Mouse (Mus musculus): ENCODE measurements around the gene Sorcs3. TPM values are rescaled to one million over a fixed set of nuclear protein-coding genes. Genes with fewer than 3 reads are reported as not detected.

Gene Sorcs3
- polyA plus RNA-seq, 1 experiment: 0.01 TPM

DNA sequence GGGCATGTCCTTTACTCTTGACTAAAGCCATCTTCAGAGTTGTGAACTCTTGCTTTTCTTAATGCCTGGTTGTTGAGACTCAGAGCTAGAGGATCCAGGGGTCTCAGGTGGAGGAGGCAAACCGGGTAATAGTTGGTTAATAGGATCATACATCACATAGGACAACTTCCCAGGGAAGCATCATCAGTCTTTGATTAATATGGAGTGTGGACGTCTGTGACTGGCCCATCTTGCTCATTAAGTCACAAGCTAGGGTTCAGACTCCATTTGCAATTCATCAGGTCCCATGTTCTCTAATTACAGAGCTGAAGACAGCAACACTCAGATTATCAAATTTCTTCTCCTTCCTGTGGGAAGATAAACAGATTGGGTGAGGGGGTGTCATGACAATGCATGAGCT lies 353.6 kb downstream of the Sorcs3 start:
- Histone ChIP-seq H3ac (ENCODE audit: control insufficient read depth, insufficient read length, low read depth) (no peak overlapping the region), H3K79me3 (ENCODE audit: low read depth) (no peaks in the 10 kb centered on the region), H3K79me2 (ENCODE audit: control insufficient read depth, insufficient read depth) (no peaks in the 10 kb centered on the region), H3K4me3 (ENCODE audit: insufficient read depth, poor library complexity, severe bottlenecking) (no peak overlapping the region), H3K27me3 (ENCODE audit: control insufficient read depth, insufficient read depth, insufficient read length) (no peaks in the 10 kb centered on the region), H3K36me3 (ENCODE audit: control insufficient read depth, insufficient read depth) (no peaks in the 10 kb centered on the region)
- TF ChIP-seq USF1 (IDR thresholded peaks at IDR 0.05; ENCODE audit: low read depth) (no peak), MYOD1 (IDR thresholded peaks at IDR 0.05; ENCODE audit: control insufficient read depth, insufficient read length, low read depth) (no peak), CEBPB (IDR thresholded peaks at IDR 0.05; ENCODE audit: low read depth) (no peak), FOSL1 (IDR thresholded peaks at IDR 0.05; ENCODE audit: insufficient read depth, low read length, poor library complexity, severe bottlenecking) (no peak), CTCF (IDR thresholded peaks at IDR 0.05; ENCODE audit: control insufficient read depth, insufficient read depth, insufficient read length) (no peak)

DNA sequence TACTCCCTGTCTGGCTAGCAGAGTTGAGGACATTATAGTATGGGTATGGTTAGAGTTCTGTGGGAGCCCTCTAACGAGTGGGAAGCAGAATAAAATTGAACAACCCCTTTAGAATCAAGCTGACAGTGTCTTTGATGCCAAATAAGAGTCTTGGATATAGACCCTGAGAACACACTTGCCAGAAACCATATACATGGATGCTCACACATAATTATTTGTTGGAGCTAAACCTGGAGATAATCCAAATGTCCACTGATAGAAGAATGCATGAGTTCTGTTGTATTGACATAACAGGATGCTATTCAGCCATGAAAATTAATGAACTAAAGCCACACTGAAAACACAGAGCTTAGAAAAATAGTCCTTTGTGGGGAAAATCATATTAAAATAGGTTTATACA lies 369.9 kb downstream of the Sorcs3 start:
- no peak for TF ChIP-seq MAX (IDR thresholded peaks at IDR 0.05)
- no peak for TF ChIP-seq USF1 (IDR thresholded peaks at IDR 0.05; ENCODE audit: low read depth)
- TF ChIP-seq MYOD1 (IDR thresholded peaks at IDR 0.05; ENCODE audit: control insufficient read depth, insufficient read length, low read depth): no peak
- TF ChIP-seq FOSL1 (IDR thresholded peaks at IDR 0.05; ENCODE audit: insufficient read depth, low read length, poor library complexity, severe bottlenecking): no peak
- no peak for TF ChIP-seq CTCF (IDR thresholded peaks at IDR 0.05; ENCODE audit: control insufficient read depth, insufficient read depth, insufficient read length)
- TF ChIP-seq CEBPB (IDR thresholded peaks at IDR 0.05; ENCODE audit: low read depth): no peak
- TF ChIP-seq MYOG (IDR thresholded peaks at IDR 0.05; ENCODE audit: control insufficient read depth, extremely low read depth, insufficient read length): no peak
- Histone ChIP-seq H3K79me3 (ENCODE audit: low read depth) (no peaks in the 10 kb centered on the region), H3K79me2 (ENCODE audit: control insufficient read depth, insufficient read depth) (no peaks in the 10 kb centered on the region), H3K36me3 (ENCODE audit: control insufficient read depth, insufficient read depth) (no peaks in the 10 kb centered on the region), H3K27me3 (ENCODE audit: control insufficient read depth, insufficient read depth, insufficient read length) (no peaks in the 10 kb centered on the region), H3K4me3 (ENCODE audit: insufficient read depth, poor library complexity, severe bottlenecking) (no peak overlapping the region), H3ac (ENCODE audit: control insufficient read depth, insufficient read length, low read depth) (no peak overlapping the region)

DNA sequence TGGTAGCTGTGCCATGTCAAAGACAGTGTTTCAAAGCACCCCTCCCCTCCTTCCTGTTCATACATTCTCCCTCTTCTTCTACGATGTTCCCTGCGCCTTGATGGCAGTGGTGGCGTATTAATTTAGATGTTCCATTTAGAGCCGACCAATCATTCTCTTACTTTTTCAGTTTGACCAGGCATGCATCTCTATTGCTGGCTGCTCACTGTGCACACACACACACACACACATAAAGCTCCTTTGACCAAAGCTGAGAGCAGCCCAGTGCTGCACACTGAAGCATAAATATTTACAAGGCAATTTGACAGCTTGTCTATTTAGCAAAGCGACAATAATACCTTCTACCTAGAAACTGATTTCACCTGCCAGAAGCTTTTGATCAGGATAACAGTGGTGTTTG lies 371.3 kb downstream of the Sorcs3 start:
- no peak overlapping the region for H3K4me3 ChIP-seq (ENCODE audit: insufficient read depth, poor library complexity, severe bottlenecking)
- no peaks in the 10 kb centered on the region for H3K79me2 ChIP-seq (ENCODE audit: control insufficient read depth, insufficient read depth)
- H3ac ChIP-seq (ENCODE audit: control insufficient read depth, insufficient read length, low read depth): no peak overlapping the region
- no peaks in the 10 kb centered on the region for H3K27me3 ChIP-seq (ENCODE audit: control insufficient read depth, insufficient read depth, insufficient read length)
- H3K79me3 ChIP-seq (ENCODE audit: low read depth): no peaks in the 10 kb centered on the region
- no peaks in the 10 kb centered on the region for H3K36me3 ChIP-seq (ENCODE audit: control insufficient read depth, insufficient read depth)
- TF ChIP-seq MYOG (IDR thresholded peaks at IDR 0.05; ENCODE audit: control insufficient read depth, extremely low read depth, insufficient read length) (no peak), MYOD1 (IDR thresholded peaks at IDR 0.05; ENCODE audit: control insufficient read depth, insufficient read length, low read depth) (no peak), FOSL1 (IDR thresholded peaks at IDR 0.05; ENCODE audit: insufficient read depth, low read length, poor library complexity, severe bottlenecking) (no peak), CEBPB (IDR thresholded peaks at IDR 0.05; ENCODE audit: low read depth) (no peak), USF1 (IDR thresholded peaks at IDR 0.05; ENCODE audit: low read depth) (no peak)

DNA sequence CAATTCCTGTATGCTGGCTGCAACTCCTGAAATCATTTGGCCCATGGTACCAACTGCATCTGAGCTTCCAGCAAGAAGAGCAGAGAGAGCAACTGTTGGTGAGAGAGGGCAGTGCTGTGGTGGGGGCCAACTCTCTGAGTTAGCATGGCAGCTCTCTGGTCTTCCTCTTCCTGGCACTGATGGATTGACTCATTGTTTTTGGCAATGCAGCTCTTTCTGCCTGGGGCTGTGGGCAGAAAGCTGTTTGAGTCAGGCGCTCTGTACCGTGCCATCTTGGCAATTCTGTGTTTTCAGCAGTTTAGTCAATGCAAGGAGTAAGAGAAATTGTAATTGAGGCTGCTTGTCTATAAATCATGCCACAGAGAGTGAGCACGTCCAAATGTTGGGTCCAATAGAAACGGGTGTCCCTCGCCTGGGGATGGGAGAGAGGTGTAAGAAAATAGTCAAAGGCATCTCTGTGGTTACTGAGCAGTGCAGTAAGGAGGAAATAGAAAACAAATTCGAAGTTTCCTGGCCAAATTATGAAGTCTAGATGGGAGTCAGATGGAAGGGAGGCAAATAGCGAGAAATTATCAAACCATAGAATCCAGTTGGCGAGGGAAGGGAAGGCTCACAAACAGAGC lies 379.2 kb downstream of the Sorcs3 start:
- H3K4me3 ChIP-seq (ENCODE audit: insufficient read depth, poor library complexity, severe bottlenecking): no peak overlapping the region
- H3K36me3 ChIP-seq (ENCODE audit: control insufficient read depth, insufficient read depth): no peaks in the 10 kb centered on the region
- H3K79me2 ChIP-seq (ENCODE audit: control insufficient read depth, insufficient read depth): no peaks in the 10 kb centered on the region
- H3K27me3 ChIP-seq (ENCODE audit: control insufficient read depth, insufficient read depth, insufficient read length): no peaks in the 10 kb centered on the region
- no peaks in the 10 kb centered on the region for H3K79me3 ChIP-seq (ENCODE audit: low read depth)
- no peak for TF ChIP-seq MYOD1 (IDR thresholded peaks at IDR 0.05; ENCODE audit: control insufficient read depth, insufficient read length, low read depth)
- no peak for TF ChIP-seq MYOG (IDR thresholded peaks at IDR 0.05; ENCODE audit: control insufficient read depth, extremely low read depth, insufficient read length)
- TF ChIP-seq CEBPB (IDR thresholded peaks at IDR 0.05; ENCODE audit: low read depth): no peak
- no peak for TF ChIP-seq USF1 (IDR thresholded peaks at IDR 0.05; ENCODE audit: low read depth)
- no peak for TF ChIP-seq CTCF (IDR thresholded peaks at IDR 0.05; ENCODE audit: control insufficient read depth, insufficient read depth, insufficient read length)
- TF ChIP-seq MAX (IDR thresholded peaks at IDR 0.05): no peak
- no peak for TF ChIP-seq FOSL1 (IDR thresholded peaks at IDR 0.05; ENCODE audit: insufficient read depth, low read length, poor library complexity, severe bottlenecking)
- H3ac ChIP-seq (ENCODE audit: control insufficient read depth, insufficient read length, low read depth): no peak overlapping the region

DNA sequence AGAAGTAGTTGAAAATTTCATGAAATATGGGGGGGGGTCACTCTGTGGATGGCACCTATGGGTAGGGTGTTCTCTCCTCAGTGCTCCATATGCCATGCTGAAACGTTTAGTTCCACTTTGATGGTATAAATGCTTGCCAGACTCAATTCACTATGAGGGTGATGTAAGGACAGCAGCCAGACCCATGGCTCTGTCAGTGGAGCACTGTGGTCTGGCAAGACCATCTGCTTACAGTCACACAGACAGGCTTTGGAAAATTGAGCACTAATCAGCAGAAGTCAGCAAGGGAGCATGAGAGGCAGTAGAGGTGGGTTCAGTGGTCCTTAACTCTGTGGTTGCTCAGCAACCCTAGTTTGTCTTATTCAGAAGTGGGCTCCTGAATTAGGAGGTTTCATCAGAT lies 411.1 kb downstream of the Sorcs3 start:
- Histone ChIP-seq H3K4me3 (ENCODE audit: insufficient read depth, poor library complexity, severe bottlenecking) (no peak overlapping the region), H3K79me3 (ENCODE audit: low read depth) (no peaks in the 10 kb centered on the region), H3K79me2 (ENCODE audit: control insufficient read depth, insufficient read depth) (no peaks in the 10 kb centered on the region), H3K27me3 (ENCODE audit: control insufficient read depth, insufficient read depth, insufficient read length) (no peaks in the 10 kb centered on the region), H3K36me3 (ENCODE audit: control insufficient read depth, insufficient read depth) (no peaks in the 10 kb centered on the region), H3ac (ENCODE audit: control insufficient read depth, insufficient read length, low read depth) (no peak overlapping the region)
- TF ChIP-seq CTCF (IDR thresholded peaks at IDR 0.05; ENCODE audit: control insufficient read depth, insufficient read depth, insufficient read length): no peak
- TF ChIP-seq MYOG (IDR thresholded peaks at IDR 0.05; ENCODE audit: control insufficient read depth, extremely low read depth, insufficient read length): no peak
- no peak for TF ChIP-seq CEBPB (IDR thresholded peaks at IDR 0.05; ENCODE audit: low read depth)
- TF ChIP-seq MYOD1 (IDR thresholded peaks at IDR 0.05; ENCODE audit: control insufficient read depth, insufficient read length, low read depth): no peak
- no peak for TF ChIP-seq MAX (IDR thresholded peaks at IDR 0.05)
- no peak for TF ChIP-seq USF1 (IDR thresholded peaks at IDR 0.05; ENCODE audit: low read depth)
- no peak for TF ChIP-seq FOSL1 (IDR thresholded peaks at IDR 0.05; ENCODE audit: insufficient read depth, low read length, poor library complexity, severe bottlenecking)
